In the genomic region with DNA sequence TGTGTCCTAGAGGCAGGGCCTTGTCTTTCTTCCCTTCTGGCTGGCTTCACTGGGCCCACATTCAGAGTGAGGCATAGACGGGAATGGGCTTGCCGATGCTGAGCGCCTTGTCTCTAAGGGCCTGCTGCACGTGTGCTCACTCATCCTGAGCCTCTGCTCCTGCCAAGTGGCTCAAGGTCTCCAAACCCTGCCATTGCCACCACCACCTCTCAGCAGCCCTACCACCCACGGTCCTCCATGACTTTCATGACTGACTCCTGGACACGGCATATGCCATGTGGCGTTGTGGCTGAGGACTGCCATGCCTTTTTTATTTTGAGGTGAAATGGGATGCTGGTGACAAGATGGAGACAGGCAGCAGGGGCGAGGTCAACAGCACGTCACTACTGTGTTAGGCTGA, we compare ENCODE assay signal across 27 mouse cellular contexts.
"Had no signal": no experiment of that assay in that cellular context is flagged by ENCODE, and none has a peak within 500 bp of the region (broad histone marks: within the 10 kb centered on the region; RNA-seq: fewer than 3 reads in every experiment).

No protein-coding gene starts in this region.

- H3K4me2 ChIP-seq: heart, embryonic 11.5 days; heart, embryonic 13.5 days; heart, embryonic 15.5 days; hindbrain, embryonic 13.5 days; hindbrain, embryonic 15.5 days; kidney, embryonic 15.5 days; limb, embryonic 12.5 days; limb, embryonic 15.5 days; liver, embryonic 11.5 days; liver, embryonic 13.5 days had no signal

- H3K9me3 ChIP-seq: heart, embryonic 13.5 days; heart, embryonic 15.5 days; hindbrain, embryonic 13.5 days; hindbrain, embryonic 15.5 days; kidney, embryonic 15.5 days; limb, embryonic 12.5 days; limb, embryonic 15.5 days; liver, embryonic 13.5 days had no signal

- H3K9ac ChIP-seq: heart, embryonic 13.5 days; heart, embryonic 15.5 days; hindbrain, embryonic 13.5 days; hindbrain, embryonic 15.5 days; kidney, embryonic 15.5 days; limb, embryonic 12.5 days; limb, embryonic 15.5 days; liver, embryonic 13.5 days had no signal

- ATAC-seq: hindbrain, postnatal 0 days; intestine, embryonic 16.5 days had no signal

- H3K27ac ChIP-seq: heart, adult 2 months; heart, embryonic 13.5 days; heart, embryonic 15.5 days; hindbrain, embryonic 13.5 days; hindbrain, embryonic 15.5 days; hindbrain, postnatal 0 days; kidney, embryonic 15.5 days; kidney, postnatal 0 days; limb, embryonic 12.5 days; limb, embryonic 15.5 days; liver, embryonic 13.5 days had no signal

- H3K27me3 ChIP-seq: heart, embryonic 13.5 days; heart, embryonic 15.5 days; hindbrain, embryonic 13.5 days; hindbrain, embryonic 15.5 days; kidney, embryonic 15.5 days; limb, embryonic 12.5 days; limb, embryonic 15.5 days; liver, embryonic 13.5 days had no signal

- DNase-seq: gastrocnemius, postnatal 14 days; gastrocnemius, postnatal 36 days; heart, adult 11 months; heart, adult 2 months; heart, postnatal 14 days; heart, postnatal 36 days; kidney, adult 11 months; kidney, adult 2 months; kidney, adult 9 months; kidney, postnatal 14 days; kidney, postnatal 36 days; layer of hippocampus, adult 9-11 months; layer of hippocampus, postnatal 36 days; left cerebral cortex, postnatal 4 days; liver, embryonic 13.5 days had no signal

- H3K4me3 ChIP-seq: heart, adult 2 months; heart, embryonic 13.5 days; heart, embryonic 15.5 days; hindbrain, embryonic 13.5 days; hindbrain, embryonic 15.5 days; kidney, embryonic 15.5 days; limb, embryonic 12.5 days; limb, embryonic 15.5 days; liver, embryonic 13.5 days had no signal
